Mouse (Mus musculus): Measurements from ENCODE around the gene Hectd2.

The Hectd2 gene

DNA sequence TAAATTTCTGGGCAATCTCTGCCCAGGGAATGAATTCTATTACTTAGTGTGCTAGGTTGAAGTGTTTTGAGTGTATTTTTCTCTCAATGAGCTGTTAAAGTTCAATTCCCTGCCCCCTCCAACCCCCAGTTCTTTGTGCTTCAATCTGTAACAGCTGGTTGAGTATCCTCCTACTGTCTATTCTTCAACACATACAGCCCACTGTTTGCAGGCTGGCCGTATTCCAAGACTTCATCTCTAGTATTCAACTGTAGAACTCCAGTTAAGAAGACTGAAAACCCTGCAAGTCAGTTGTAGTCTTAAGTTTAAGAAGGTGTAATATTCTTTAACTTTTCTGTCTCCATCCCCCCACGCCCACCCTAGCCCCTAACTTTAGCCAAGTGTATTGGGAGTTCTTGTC, 10.0 kb downstream of the Hectd2 start:
- DNase-seq, result no peak

DNA sequence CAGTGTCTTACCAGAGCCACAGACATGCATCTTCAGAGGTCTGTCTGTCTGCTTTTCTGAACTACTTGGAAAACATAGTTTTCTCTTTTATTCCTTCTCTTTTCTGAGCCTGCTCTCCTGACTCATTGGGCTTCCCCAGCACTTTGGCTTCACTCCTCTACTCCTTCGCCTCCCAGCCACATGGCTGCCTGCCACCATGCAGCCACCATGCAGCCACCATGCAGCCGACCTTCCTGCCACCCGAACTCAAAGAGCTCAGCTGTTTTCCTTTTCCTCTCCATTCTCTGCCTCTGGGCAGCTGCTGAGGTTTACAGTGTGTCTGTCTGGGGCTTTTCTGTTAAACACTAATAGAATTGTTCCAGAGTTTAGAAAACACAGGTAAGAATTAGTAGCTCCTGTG, 19.5 kb downstream of the Hectd2 start:
- DNase-seq, result no peak

DNA sequence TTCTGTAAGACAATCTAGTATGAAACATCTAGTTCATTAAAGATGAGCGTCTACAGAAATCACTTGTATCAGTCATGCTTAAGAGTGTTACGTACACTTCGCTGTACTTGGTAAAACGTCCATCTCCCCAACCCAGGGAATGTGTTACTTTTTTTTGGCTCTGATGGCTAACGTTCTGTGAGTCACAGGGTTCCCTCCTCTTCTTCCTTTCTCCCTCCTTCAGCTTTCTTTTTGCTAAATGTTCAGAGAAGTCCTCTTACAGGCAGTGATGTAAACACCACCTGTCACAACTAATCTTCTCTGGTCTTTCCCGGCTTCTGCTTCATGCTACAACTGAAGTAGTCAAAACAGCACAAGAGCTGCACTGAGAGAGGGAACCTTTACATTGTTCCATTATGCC, 20.7 kb downstream of the Hectd2 start:
- no peak for DNase-seq

DNA sequence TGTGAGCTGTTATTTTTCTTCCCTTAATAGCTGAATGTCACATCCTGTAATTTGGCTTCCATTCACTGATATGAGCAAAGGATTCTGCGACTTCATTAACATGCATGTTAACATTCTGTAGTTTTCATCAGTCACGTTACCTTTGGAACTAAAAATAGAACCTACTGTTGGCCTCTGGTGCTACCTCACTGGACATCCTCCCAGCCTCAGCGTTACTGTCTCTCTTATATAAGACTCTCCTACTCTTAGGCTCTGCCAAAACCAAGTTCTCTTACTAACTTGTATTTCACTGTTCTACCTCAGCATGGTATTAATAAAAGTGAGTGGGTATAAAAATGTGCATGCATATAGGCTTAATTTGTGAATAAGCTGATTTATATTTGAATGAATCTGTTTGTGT, 26.4 kb downstream of the Hectd2 start:
- no peak for DNase-seq

DNA sequence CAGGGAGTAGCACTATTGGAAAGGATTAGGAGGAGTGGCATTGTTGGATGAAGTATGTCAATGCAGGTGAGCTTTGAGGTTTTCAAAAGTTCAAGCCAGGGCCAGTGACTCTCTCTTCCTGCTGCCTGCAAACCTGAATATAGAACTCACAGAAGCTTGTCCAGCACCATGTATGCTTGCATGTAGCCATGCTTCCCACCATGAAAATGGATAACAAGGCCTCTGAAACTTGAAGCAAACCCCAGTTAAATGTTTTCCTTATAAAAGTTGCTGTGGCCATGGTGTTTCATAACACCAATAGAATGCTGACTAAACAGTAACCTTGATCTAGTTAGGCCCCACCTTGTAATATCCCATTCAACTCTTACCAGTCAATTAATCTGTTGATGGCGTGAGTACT, 27.7 kb downstream of the Hectd2 start:
- no peak for DNase-seq

DNA sequence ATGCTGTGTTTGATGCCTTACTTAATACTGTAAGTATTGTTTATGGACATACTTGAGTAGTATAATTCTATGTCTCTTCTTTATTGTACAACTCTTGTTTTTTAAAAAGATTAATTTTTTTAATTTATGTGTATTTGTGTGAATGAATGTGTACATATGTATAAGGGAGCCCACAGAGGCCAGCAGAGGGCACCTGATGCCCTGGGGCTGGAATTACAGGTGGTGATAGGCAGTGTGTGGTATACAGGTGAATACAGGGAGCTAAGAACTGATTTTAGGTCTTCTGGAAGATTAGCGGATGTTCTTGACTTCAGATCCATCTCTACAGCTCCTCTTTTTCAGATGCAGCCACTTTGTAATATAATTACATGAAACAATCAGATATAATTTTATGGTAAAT, 31.1 kb downstream of the Hectd2 start:
- DNase-seq, result no peak

DNA sequence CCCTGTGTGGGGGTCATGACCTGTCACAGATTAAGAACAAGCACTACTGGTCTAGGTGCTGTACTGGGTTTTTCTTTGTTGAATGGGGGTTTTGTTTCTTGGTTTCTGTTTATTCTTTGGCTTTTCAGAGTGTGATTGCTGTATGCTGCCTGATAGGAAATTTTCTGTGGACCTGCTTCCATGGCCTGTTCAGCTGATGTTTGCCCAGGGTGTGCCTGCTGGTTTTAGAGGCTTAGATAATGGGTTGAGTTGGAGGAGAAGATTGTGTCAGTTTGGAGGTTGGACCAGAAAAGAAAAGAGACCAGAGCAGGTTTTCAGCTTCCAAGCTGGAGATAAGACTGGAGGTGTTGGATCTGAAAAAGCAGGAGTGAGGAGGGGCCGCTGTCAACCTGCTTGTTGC, 40.0 kb downstream of the Hectd2 start:
- no peak for DNase-seq

DNA sequence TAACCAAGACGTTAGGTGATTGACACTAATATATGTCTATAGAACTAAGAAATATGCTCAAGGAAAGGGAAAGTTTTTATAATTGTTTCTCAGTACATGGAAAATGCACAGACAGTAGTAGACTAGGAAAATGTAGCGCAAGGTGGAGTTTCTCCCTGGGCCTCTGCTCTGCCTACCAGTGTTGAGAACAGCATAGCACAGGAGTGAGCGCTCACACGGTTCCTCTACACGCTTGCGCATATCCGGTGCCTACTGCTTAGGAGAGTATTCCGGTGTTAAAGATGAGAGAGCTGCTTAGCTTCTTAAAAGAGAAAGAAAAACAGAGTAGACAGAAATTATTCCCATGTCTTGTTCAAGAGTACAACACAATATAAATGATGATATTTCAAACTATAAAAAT, 47.4 kb downstream of the Hectd2 start:
- no peak for DNase-seq

DNA sequence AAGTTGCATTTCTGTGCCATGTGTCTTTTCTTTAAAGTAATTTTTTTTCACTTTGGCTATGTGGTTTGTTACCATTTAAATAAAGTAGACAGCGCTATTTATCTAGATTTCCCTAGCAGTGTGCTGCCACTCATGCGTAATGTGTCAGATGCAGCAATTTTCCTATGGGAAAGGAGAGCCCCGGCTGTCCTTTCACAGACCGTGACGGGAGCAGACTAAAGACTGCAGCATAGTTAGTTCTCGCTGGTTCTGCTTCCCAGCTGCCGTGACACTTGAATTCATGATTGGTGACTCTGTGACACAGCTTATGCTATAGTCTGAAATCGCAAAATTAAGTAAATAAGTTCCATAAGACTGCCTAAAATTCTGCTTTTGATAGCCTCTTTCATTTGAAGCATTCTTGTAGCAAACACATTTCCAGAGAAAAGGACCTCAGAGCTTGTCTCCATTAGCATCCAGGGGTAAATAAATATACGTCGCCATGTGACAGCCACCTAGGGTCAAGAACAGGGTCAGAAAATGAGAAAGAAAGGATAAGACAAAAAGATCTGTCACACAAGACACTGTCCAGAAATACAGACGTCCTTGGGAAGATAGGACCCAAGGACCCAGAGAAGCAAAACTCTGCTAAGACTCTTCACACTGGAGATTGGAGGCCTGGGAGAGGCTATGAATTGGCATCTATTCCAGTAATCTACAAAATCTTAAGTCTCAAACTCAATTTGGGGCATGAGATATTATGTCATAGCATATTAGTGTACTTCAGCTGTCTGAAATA, 48.3 kb downstream of the Hectd2 start:
- no peak for DNase-seq

DNA sequence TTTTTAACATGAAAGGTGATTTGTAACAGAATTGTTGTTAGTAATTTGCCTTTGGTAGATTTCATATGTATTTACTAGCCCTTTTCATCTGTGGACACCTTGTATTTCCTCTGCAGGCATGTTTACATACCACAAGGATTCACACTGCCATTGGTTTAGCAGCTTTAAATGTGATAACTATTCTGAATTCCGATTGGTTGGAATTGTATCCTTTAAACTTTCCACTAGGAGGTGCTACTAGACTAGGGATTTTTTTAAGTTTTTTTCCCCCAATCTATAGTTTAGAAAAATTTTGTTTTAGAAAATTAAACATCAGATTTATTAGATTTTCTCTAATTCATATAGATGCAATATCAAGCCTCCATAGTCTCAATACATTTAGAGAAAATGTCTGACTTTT, 51.8 kb downstream of the Hectd2 start:
- DNase-seq, result no peak

DNA sequence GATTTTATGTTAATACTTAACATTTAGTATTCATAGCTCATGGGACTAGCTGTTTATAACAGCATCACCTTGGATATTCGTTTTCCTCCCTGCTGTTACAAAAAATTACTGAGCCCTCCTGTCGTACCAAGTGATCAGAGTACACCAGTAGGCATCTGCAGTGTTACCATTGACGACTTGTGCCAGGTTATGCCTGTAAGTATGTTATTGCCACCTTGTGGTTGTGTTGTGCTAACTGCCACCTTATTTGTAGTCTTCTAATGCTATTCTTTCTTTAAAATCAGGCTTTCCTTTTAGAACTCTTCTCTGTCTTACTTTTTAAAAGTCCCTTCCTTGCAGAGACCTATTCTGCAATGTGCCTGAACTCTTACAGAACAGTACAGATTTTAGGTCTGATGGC, 54.8 kb downstream of the Hectd2 start:
- DNase-seq, result peak; percentile 18

DNA sequence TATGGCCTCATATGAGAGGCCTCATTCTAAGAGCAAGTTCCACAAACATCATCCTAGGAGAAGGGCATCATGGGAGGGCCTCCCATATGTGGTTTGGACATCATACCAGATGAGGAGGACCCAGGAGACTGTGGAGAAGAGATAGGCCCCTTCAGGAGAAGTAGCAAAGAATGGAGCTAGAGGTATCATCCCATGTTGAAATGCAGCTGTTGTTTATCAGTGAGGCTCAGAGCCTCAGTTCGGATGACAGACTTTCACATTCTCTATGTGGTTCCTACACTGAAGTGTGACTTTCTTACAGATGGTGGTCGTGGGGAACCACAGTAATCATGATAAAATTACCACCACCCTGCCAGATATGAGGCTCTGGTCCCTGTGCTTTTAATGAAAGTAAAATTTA, 55.9 kb downstream of the Hectd2 start:
- DNase-seq, result no peak

DNA sequence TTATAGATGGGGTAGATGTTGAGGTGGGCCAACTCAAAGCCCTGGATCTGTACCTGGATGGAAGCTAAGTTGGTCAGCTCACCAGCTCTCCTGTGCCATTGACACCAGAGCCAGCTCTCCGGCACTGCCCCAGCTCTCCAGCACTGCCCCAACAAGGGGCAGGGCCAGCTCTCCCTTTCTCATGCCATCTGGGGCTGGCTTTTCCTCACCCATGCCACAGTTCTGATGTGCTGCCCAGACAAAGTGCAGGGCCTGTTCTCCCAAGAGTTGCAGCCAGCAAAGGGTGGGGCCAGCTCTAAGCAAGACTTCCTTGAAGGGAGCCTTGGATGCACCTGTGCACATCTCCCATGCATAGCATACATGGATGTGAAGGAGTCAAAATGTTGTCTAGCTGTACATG, 71.5 kb downstream of the Hectd2 start:
- DNase-seq, result no peak

DNA sequence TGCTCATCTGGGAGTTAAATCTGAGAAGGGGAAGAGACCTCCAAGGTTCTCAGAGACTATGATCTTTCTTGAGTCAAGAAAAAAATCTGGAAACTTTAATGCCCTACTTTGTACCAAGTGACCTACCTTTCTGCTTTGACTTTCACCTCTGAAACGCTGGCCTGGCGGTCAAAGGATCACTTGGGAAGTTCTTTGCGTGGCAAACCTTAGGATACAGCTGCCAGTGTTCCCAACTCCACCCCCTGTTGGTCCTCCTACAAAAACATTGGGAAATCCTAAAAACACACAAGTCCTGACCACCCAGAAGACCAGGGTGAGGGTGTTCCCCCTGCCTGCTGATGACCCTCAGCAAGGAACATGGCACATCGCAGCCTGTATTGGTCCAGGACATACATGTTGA, 72.4 kb downstream of the Hectd2 start:
- DNase-seq, result no peak

DNA sequence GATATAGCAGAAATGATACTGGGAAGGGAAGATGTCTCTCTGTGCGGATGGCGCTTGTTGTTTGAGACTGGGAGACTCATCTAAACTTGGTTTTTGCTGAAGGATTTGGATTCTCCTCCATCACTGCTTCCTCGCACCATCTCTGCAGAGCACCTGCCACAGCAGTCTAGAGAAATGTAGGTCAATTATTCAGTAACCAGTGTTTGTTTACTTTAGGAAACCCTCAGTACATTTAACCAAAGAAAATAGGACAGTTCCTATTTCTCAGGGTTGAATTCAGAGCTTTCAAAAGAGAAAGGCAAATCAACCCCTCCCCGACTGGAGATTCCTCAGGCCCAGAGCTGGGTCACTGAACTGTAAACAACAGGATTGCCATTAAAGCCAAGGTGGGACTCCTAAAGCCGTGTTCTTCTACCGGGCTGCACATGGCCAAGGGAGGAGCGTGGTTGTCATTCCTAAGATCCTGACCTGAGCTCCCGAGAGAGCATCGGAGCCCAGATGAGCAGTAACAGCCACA, 75.0 kb downstream of the Hectd2 start:
- no peak for DNase-seq

DNA sequence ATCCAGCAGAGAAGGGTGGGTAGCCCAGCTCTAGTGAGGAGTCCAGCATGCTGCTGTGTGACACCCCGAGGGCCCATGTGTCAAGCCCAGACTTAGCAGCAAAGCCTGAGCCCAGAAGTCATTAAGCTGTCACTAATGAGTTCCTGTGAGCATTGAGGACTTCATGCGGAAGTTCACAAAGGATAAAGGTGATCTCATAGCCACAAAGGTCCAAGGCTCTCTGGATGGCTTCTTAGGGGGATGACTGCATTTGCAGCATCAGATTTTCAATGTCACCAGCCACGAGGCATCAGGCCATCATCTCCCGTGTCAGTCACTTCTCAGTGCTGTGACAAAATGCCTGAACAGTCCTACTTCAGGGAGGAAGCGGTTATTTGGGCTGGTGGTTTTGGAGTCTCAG, 75.9 kb downstream of the Hectd2 start:
- no peak for DNase-seq

DNA sequence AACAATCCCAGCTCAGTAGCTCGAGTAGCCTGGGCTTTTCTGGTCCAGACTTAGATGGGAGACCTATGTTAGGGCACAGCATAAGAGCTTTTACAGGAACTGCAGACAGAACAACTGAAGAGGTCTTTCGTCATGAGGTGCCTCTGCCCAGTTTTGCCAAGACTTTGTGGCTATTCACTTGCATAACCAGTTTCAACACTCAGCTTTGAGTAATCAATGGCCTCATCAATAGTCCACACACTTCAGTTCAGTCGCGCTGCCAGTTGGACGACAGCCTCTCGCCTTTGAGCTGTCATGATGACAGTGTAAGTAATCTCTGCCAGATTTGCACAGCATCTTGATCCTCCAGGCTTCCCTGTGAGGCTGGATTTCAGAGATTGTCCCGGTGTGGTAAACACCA, 80.3 kb downstream of the Hectd2 start:
- no peak for DNase-seq

DNA sequence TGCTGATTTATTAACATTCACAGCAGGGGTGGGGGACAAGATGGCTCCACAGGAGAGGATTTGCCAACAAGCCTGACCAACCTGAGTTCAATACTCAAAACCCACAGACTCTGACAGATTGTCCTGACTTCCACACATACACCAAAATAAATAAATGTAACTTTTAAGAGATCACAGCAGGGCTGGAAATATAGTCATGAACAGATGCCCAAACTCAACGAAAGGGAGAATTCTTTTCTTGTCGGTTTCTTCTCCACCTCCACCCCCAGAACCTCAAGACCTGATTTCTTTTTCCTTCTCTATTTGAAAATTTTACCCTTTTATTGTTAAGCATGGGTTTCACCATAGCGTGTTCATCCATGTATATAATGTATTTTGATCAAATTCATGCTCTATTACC, 82.8 kb downstream of the Hectd2 start:
- no peak for DNase-seq

DNA sequence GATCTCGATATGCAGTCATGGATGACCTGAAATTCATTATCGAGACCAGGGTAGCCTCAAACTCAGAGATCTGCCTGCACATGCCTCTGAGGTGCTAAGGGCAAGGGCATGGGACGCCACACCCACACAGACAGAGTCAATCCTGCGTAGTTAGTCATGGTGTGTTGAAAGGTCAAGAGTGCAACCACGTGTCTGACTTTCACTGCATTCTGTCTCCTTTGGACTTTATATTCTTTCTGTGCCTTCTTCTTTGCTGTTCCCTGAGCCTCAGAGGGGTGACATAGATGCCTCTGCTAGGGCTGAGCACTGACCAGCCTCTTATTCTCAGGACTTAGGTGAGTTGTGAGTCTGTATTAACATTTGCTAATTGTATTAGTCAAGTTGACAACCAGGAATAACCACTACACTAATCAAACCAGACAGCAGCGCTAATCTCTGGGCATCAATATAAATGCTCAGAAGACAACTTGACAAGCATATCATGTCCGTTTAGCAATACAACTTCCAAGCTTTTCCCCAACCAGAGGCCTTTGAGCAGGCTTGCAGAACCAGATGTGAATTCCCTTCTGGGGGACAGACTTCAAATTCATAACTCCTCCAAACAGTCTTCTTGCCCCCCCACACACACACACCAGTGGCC, 83.6 kb downstream of the Hectd2 start:
- DNase-seq, result peak; percentile 18

DNA sequence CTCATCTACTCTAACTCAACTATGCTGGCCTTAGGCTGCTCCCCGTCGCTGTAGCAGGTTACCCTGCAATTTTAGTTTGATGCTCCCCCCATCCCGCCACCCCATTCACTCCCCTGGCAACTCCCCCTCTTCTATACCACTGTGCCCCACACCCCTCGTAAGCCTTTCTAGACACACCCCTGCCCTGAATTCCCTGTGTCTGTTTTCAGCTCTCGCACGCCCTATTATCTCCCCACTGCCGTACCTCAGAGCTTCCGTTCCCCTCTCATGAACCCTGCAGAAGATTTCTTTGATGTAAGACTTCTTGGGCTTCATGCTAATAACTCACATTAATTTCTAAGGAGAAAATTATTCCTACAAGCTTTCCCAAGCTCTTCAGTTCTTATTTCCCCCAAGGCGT, 84.6 kb downstream of the Hectd2 start:
- DNase-seq, result no peak

DNA sequence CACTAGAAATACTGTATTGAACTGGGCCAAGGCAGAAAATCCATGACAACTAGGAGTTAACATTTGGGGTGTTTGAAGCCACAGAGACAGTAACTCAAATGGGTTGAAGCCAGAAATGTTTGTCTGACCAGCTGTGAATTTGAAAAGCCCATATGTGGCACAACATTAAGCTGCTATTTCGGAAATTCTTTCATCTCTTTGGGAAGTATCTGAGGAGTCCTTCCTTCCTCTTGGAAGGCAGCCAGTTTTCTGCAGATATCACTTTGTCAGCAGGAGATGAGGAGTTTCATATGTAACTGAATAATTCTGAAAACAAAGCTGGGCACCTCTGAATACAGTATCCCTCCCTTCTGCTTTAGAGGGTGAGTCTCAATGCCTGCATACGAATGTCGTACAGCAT, 86.7 kb downstream of the Hectd2 start:
- DNase-seq, result no peak

DNA sequence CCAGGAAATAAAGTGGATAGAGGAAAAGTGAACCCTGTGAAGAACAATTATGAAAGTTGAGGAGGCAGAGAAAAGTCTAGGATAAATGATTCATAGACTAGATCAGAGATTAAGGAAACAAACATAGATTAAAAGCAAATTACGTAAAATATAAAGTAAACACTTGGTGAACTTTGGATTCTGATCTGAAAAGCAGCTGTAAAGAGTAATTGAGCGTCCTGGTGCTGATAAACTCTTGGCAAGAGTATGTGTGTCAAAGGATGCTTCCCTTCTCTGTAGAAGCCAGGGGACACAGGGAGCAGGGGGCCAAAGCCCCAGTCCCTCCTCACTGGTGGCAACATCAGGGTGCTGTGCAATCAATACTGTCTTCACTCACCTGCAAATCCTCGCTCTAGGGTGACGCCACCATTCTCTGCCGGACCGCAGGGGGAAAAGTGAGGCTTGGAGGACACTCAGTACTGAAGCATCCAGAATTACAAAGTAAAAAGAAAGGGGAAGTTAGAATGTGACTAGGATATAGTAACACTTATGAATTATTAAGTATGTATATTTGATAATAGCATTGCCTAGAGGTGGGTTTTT, 91.0 kb downstream of the Hectd2 start:
- no peak for DNase-seq

DNA sequence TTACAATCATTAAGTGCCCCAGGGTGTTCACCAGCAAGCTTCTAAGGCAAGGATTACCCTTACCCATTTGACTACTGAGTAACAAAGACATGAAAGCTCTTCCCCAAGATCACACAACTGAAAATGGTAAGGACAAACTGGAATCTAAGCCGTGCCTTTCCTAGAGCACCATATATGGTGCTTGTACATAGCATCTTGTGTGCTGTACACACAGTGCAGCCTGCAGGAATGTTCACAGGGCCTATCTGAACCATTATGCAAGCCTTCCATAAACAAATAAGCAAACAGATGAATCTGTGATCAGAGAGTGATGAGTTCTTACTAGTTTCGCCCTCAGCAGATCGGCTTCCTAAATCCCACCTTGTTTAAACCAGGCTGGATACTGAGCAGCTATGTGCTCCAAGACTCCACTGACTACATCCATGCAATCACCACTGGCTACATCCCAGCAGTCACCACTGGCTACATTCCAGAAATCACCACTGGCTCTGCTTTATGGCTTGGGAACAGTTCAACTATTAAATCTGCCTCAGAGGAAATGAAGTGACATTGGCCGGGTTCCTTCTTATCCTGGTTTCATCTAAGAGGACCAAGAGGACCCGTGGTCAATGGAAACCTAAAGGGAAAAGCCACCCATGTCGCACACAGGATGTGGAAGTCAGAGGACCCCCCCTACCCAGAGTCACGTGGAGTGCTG, 91.8 kb downstream of the Hectd2 start:
- DNase-seq, result peak; percentile 39

DNA sequence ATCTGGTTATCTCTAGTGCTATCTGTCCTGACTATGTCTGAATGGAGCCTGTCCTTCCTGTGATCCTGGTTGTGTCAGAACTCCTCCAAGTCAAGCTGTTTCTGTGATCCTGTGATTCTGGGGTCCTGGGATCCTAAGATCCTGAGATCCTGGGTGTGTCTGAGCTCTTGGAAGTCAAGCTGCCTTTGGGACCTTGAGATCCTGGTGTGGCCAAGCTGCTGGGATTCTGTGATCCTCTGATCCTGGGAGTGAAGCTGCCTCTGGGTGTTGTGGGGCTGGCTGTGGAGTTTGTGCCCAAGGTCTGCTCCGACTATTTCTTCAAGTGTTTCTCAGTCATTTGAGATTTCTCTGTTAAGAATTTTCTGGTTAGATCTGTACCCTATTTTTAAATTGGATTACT, 98.2 kb downstream of the Hectd2 start:
- no peak for DNase-seq
